Mouse (Mus musculus): ENCODE measurements around the gene Rab6b. TPM values are rescaled to one million over a fixed set of nuclear protein-coding genes. Genes with fewer than 3 reads are reported as not detected.

Gene Rab6b
- polyA plus RNA-seq, 1 experiment = 199 TPM

DNA sequence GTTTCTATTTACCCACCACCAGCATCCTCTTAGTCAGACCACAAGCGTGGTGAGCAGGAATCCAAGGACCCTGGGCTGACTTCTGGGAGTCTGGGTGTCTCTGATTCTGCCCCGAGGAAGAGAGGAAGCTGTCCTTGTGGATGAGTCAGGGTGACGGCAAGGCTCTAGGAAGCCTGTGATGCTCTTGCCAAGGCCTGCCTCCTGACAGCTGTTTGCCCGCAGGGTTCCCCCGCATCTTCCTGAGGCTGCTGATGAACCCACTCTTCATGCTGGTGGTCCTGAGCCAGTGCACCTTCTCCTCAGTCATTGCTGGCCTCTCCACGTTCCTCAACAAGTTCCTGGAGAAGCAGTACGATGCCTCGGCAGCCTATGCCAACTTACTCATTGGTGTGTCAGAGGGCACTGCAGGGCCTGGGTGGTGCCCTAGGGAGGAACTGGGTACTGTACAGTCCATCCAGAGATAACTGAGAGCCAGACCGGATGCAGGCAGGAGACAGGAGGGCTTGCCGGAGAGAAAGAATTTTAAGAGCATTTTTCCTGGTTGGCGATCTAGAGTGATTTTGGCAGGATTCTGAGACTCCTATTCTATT is 38.6 kb upstream of the Rab6b start:
- 40% methylated on average over 11 of the region's 11 CpGs for WGBS
- DNase-seq = no peak
- H3K27me3 ChIP-seq (ENCODE audit: control insufficient read depth, insufficient read depth, low read length) = no peaks in the 10 kb centered on the region
- H3K4me1 ChIP-seq (ENCODE audit: control insufficient read depth, insufficient read depth, low read length) = peaks cover 30% of the 10 kb centered on the region
- TF ChIP-seq POLR2A (IDR thresholded peaks at IDR 0.05; ENCODE audit: borderline replicate concordance, insufficient read depth, low read length) (no peak), CTCF (IDR thresholded peaks at IDR 0.05; ENCODE audit: borderline replicate concordance, insufficient read depth, low read depth, low read length) (no peak)
- no peak overlapping the region for H3K27ac ChIP-seq (ENCODE audit: insufficient read depth, low read length)
- no peak overlapping the region for H3K4me3 ChIP-seq (replicated peaks; ENCODE audit: insufficient read depth, low read depth, low read length)

DNA sequence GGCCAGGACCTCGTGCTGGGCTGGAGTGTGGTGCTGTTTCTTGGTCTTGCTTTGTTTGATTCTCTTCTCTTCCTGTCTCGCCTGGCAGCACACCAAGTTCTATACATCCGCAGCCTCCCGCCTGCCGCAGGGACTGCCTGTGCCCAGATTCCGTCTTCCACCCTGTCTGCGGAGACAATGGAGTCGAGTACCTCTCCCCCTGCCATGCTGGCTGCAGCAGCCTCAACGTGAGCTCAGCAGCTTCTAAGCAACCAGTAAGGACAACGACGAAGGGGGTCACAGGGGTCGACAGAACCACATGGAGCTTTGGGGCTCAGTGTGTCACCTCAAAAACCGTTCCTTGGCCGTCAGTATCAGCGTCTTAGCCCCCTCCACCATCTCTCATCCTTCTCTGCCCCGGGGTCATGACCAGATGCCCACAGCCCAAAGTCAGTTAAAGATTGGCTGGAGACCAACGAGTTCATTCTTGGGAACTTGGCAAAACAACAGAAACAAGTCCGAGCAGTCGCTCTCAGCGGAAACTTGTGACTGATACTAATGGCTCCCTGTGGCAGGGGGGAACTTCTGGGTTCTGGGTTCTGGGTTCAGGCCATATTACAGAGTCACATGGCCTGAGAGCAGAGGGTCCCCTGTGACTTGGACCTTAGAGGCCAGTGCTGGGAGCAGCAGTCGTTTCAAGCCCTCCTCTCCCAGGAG is 34.6 kb upstream of the Rab6b start:
- Histone ChIP-seq H3K4me1 (ENCODE audit: control insufficient read depth, insufficient read depth, low read length) (peaks cover 16% of the 10 kb centered on the region), H3K27me3 (ENCODE audit: control insufficient read depth, insufficient read depth, low read length) (no peaks in the 10 kb centered on the region), H3K27ac (ENCODE audit: insufficient read depth, low read length) (no peak overlapping the region), H3K4me3 (replicated peaks; ENCODE audit: insufficient read depth, low read depth, low read length) (no peak overlapping the region)
- DNase-seq = no peak
- 41% methylated on average over 21 of the region's 21 CpGs for WGBS
- TF ChIP-seq CTCF (IDR thresholded peaks at IDR 0.05; ENCODE audit: borderline replicate concordance, insufficient read depth, low read depth, low read length) (no peak), POLR2A (IDR thresholded peaks at IDR 0.05; ENCODE audit: borderline replicate concordance, insufficient read depth, low read length) (no peak)

DNA sequence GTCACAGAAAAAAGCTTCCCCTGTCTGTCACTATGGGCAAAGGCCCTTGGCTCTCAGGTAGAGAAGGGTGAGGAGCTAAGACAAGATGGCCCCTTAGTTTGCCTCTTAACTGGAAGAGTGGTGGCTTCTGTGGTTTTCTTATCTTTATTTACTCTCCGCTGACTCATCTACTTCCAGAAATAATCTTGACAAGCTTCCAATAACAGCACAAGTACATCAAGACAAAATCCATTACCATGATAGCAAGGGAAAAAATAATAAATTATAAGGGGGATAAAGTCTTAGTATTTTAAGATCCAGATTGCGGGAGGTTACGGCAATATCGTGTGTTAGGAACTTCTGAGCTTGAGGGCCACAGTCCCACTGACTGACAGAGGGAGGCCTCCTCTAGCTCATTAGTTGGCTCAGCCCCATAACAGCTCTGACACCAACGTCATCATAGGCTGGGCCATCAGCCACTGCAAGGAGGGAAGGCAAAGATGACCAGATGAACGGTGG is 33.3 kb upstream of the Rab6b start:
- Histone ChIP-seq H3K4me3 (replicated peaks; ENCODE audit: insufficient read depth, low read depth, low read length) (no peak overlapping the region), H3K4me1 (ENCODE audit: control insufficient read depth, insufficient read depth, low read length) (peaks cover 9% of the 10 kb centered on the region; the same call in 1 of the 2 replicates), H3K27ac (ENCODE audit: insufficient read depth, low read length) (no peak overlapping the region), H3K27me3 (ENCODE audit: control insufficient read depth, insufficient read depth, low read length) (no peaks in the 10 kb centered on the region)
- TF ChIP-seq CTCF (IDR thresholded peaks at IDR 0.05; ENCODE audit: borderline replicate concordance, insufficient read depth, low read depth, low read length) = no peak
- no peak for TF ChIP-seq POLR2A (IDR thresholded peaks at IDR 0.05; ENCODE audit: borderline replicate concordance, insufficient read depth, low read length)
- no peak for DNase-seq
- 73% methylated on average over 6 of the region's 6 CpGs for WGBS

DNA sequence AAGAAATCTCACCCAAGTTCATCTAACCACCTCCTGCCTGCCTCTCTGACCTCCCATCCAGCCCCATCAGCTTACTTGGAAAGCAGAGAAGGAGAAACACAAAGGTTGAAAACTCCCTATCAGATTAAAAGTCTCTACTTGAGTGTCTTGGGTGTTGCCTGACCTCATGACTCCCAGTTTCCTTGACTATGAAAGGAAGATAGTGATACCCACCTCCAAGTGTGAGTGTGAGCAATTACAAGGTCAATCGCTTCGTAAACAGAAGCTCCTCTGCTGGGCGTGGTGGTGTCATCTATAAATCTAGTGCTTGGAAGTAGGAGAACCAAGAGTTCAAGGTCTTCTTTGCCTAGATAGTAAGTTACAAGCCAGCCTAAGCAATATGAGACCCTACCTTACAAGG is 31.4 kb upstream of the Rab6b start:
- no peak for TF ChIP-seq CTCF (IDR thresholded peaks at IDR 0.05; ENCODE audit: borderline replicate concordance, insufficient read depth, low read depth, low read length)
- no peak for TF ChIP-seq POLR2A (IDR thresholded peaks at IDR 0.05; ENCODE audit: borderline replicate concordance, insufficient read depth, low read length)
- H3K27ac ChIP-seq (ENCODE audit: insufficient read depth, low read length) = no peak overlapping the region
- H3K4me3 ChIP-seq (replicated peaks; ENCODE audit: insufficient read depth, low read depth, low read length) = no peak overlapping the region
- no peak for DNase-seq
- H3K4me1 ChIP-seq (ENCODE audit: control insufficient read depth, insufficient read depth, low read length) = peaks cover 9% of the 10 kb centered on the region; the same call in 1 of the 2 replicates
- WGBS = 97% methylated on average over 3 of the region's 3 CpGs
- no peaks in the 10 kb centered on the region for H3K27me3 ChIP-seq (ENCODE audit: control insufficient read depth, insufficient read depth, low read length)

DNA sequence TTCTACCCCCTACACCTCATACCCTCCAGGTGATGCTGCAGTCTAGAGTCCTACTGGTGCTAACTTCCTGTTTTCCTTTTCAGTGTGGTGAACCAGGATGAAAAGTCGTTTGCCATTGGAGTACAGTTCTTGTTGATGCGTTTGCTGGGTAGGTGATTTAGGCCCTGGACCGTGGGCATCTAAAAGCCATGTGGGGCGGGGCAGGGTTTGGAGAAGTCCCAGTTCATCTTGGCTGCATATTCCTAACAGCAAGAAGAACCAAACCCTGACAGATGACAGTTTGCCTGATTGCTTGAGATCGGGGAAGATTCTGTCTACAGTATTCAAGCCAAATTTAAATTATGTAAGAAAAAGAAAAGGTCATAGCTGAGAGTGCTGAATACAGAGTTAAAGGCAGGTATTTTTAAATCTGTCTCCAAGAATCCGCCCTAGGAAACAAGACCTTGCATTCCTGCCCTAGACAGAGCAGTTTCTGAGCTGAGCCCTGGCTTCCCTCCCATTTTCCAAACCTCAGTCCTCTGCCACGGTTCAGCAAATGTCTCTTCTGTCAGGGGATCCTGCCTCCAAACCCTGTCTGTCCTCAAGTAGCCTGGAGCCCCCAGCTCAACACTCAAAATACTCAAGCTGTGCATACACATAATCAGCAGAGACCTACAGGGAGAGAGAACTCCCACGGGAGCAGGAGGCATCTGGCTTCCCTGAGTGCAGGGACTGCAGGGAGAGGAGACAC is 29.2 kb upstream of the Rab6b start:
- peaks cover 15% of the 10 kb centered on the region for H3K4me1 ChIP-seq (ENCODE audit: control insufficient read depth, insufficient read depth, low read length)
- WGBS = 16% methylated on average over 8 of the region's 8 CpGs
- no peak for DNase-seq
- TF ChIP-seq POLR2A (IDR thresholded peaks at IDR 0.05; ENCODE audit: borderline replicate concordance, insufficient read depth, low read length) (no peak), CTCF (IDR thresholded peaks at IDR 0.05; ENCODE audit: borderline replicate concordance, insufficient read depth, low read depth, low read length) (no peak)
- H3K4me3 ChIP-seq (replicated peaks; ENCODE audit: insufficient read depth, low read depth, low read length) = no peak overlapping the region
- no peak overlapping the region for H3K27ac ChIP-seq (ENCODE audit: insufficient read depth, low read length)
- H3K27me3 ChIP-seq (ENCODE audit: control insufficient read depth, insufficient read depth, low read length) = no peaks in the 10 kb centered on the region

DNA sequence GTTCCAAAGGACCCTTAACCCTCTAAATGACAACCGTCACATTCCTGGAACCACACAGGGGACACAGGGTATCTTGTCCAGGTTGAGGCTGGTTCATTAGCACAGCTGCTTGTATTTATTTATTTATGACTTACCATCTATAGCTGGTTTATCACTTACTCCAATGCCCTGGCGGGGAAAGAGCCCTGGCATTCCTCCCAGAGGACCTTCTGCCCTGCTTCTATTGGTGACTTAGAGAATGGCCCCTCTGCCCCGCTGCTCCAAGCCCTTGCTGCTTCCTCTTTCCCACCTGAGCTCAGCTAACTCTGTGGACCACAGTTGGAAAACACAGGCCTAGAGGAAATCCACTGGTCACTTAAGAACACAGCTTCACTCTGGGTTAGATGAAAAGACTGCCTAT is 28.2 kb upstream of the Rab6b start:
- TF ChIP-seq POLR2A (IDR thresholded peaks at IDR 0.05; ENCODE audit: borderline replicate concordance, insufficient read depth, low read length) (no peak), CTCF (IDR thresholded peaks at IDR 0.05; ENCODE audit: borderline replicate concordance, insufficient read depth, low read depth, low read length) (no peak)
- Histone ChIP-seq H3K4me1 (ENCODE audit: control insufficient read depth, insufficient read depth, low read length) (peaks cover 15% of the 10 kb centered on the region), H3K4me3 (replicated peaks; ENCODE audit: insufficient read depth, low read depth, low read length) (no peak overlapping the region), H3K27ac (ENCODE audit: insufficient read depth, low read length) (no peak overlapping the region), H3K27me3 (ENCODE audit: control insufficient read depth, insufficient read depth, low read length) (no peaks in the 10 kb centered on the region)
- 79% methylated on average over 3 of the region's 3 CpGs for WGBS
- DNase-seq = no peak

DNA sequence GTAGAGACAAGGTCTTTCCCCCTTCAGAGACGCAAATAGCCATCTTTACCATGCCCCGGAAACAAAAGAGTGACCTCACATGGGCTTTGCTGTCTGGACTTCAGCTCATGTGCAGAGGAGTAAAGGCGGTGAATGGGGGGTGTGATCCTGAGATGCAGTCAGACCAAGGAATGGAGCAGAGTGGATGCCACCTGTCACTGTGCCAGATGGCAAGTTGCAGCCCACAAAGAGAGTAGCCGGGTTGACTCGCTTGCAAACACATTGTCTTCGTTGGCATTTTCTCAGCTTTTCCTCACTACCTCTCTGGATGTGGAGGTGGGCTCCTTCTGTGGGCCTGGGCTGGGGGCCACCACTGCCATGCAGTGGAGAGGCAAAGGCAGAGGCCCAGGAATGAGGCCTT is 24.9 kb upstream of the Rab6b start:
- no peak for TF ChIP-seq POLR2A (IDR thresholded peaks at IDR 0.05; ENCODE audit: borderline replicate concordance, insufficient read depth, low read length)
- no peak for TF ChIP-seq CTCF (IDR thresholded peaks at IDR 0.05; ENCODE audit: borderline replicate concordance, insufficient read depth, low read depth, low read length)
- Histone ChIP-seq H3K4me1 (ENCODE audit: control insufficient read depth, insufficient read depth, low read length) (peaks cover 29% of the 10 kb centered on the region), H3K27ac (ENCODE audit: insufficient read depth, low read length) (no peak overlapping the region), H3K27me3 (ENCODE audit: control insufficient read depth, insufficient read depth, low read length) (no peaks in the 10 kb centered on the region), H3K4me3 (replicated peaks; ENCODE audit: insufficient read depth, low read depth, low read length) (no peak overlapping the region)
- no peak for DNase-seq
- WGBS = 45% methylated on average over 6 of the region's 6 CpGs
